Mouse (Mus musculus) stomach, embryonic 15.5 days (tissue): ENCODE measurements around the gene Klk12. TPM values are rescaled to one million over a fixed set of nuclear protein-coding genes. Genes with fewer than 3 reads are reported as not detected.

Source experiments
- ATAC-seq: fragments of 200-750 bp; cut with Nextera tagmentation; 2 replicates; pipeline ENCODE4 v1.8.0; 2017; ENCODE audit warnings: low read depth, moderate number of reproducible peaks, moderate TSS enrichment; ENCODE audit not compliant: insufficient read depth, low FRiP score
- H3K27ac ChIP-seq: fragments of 300-500 bp; sonication (generic); 2 replicates; pipeline ENCODE4 v1.5.1; 2015; ENCODE audit warnings: mild to moderate bottlenecking, inconsistent platforms
- H3K27me3 ChIP-seq: fragments of 300-500 bp; sonication (generic); replicated peaks from 2 replicates; pipeline ENCODE4 v1.6.1; 2015; ENCODE audit warnings: inconsistent platforms
- H3K36me3 ChIP-seq: fragments of 300-500 bp; sonication (generic); 2 replicates; pipeline ENCODE4 v1.6.1; 2015; ENCODE audit warnings: inconsistent platforms
- H3K4me1 ChIP-seq: fragments of 300-500 bp; sonication (generic); 2 replicates; pipeline ENCODE4 v1.6.1; 2015; ENCODE audit warnings: inconsistent platforms
- H3K4me2 ChIP-seq: fragments of 300-500 bp; sonication (generic); 2 replicates; pipeline ENCODE4 v1.6.1; 2015; ENCODE audit warnings: mild to moderate bottlenecking, inconsistent platforms
- H3K4me3 ChIP-seq: fragments of 300-500 bp; sonication (generic); replicated peaks from 2 replicates; pipeline ENCODE4 v1.5.1; 2015; ENCODE audit warnings: inconsistent platforms
- H3K9ac ChIP-seq: fragments of 300-500 bp; sonication (generic); 2 replicates; pipeline ENCODE4 v1.6.1; 2015; ENCODE audit warnings: inconsistent platforms
- H3K9me3 ChIP-seq: fragments of 300-500 bp; sonication (generic); 2 replicates; pipeline ENCODE4 v1.6.1; 2016; ENCODE audit warnings: inconsistent platforms
- WGBS: fragments of 180-500 bp; shearing (Covaris S2); methylation state at CpG from one replicate; pipeline ENCODE4 v1.1.7; 2015; 5-methylcytosine and 5-hydroxymethylcytosine counted together
- polyA plus RNA-seq: library from polyadenylated mRNA; unstranded; fragments of >200 nt; fragmentation: Nextera tagmentation; extraction: Ambion mirVana; gene quantifications from 2 replicates; pipeline ENCODE4 v1.2.1, GENCODE M21; 2015

The Klk12 gene
- polyA plus RNA-seq, 1 experiment from 2014 or later, result 2.4 TPM

GRCm38 (mm10) chr7:43797844-43798462 is 29.3 kb downstream of the Klk12 start:
- ATAC-seq, result peak; percentile 47
- Histone ChIP-seq H3K27ac (no peak overlapping the region), H3K4me3 (peak overlapping the region; percentile 52), H3K4me2 (peak overlapping the region; percentile 93), H3K9ac (no peak overlapping the region), H3K4me1 (peaks cover 7% of the 10 kb centered on the region; the same call in 1 of the 2 replicates), H3K36me3 (no peaks in the 10 kb centered on the region), H3K27me3 (0 out of 2 replicates have a peak, but pooled peaks cover 3% of the 10 kb centered on the region), H3K9me3 (no peaks in the 10 kb centered on the region)
- WGBS, result 36% methylated on average over 13 of the region's 13 CpGs

GRCm38 (mm10) chr7:43799876-43800275 is 31.2 kb downstream of the Klk12 start:
- H3K27me3 ChIP-seq, result 0 out of 2 replicates have a peak, but pooled peaks cover 3% of the 10 kb centered on the region
- no peak overlapping the region for H3K27ac ChIP-seq
- no peak overlapping the region for H3K4me2 ChIP-seq
- H3K4me3 ChIP-seq, result no peak overlapping the region
- H3K4me1 ChIP-seq, result peaks cover 7% of the 10 kb centered on the region; the same call in 1 of the 2 replicates
- no peaks in the 10 kb centered on the region for H3K9me3 ChIP-seq
- no peaks in the 10 kb centered on the region for H3K36me3 ChIP-seq
- H3K9ac ChIP-seq, result no peak overlapping the region
- no peak for ATAC-seq
- WGBS, result 66% methylated on average over 7 of the region's 7 CpGs

GRCm38 (mm10) chr7:43810994-43811393 is 42.3 kb downstream of the Klk12 start, which contains the start of gene Klk7:
Gene Klk7, plus strand, starts transcription at chr7:43811294.
- H3K4me1 ChIP-seq, result no peaks in the 10 kb centered on the region
- H3K9ac ChIP-seq, result no peak within 1 kb of the TSS
- H3K4me2 ChIP-seq, result no peak within 1 kb of the TSS
- no peaks in the 10 kb centered on the region for H3K9me3 ChIP-seq
- H3K36me3 ChIP-seq, result no peaks in the 10 kb centered on the region
- ATAC-seq, result no peak
- no peaks in the 10 kb centered on the region for H3K27me3 ChIP-seq
- no peak within 1 kb of the TSS for H3K4me3 ChIP-seq
- H3K27ac ChIP-seq, result no peak within 1 kb of the TSS
- 40% methylated on average over 5 of the region's 5 CpGs for WGBS

GRCm38 (mm10) chr7:43815211-43815610 is 46.5 kb downstream of the Klk12 start:
- no peaks in the 10 kb centered on the region for H3K9me3 ChIP-seq
- no peak for ATAC-seq

GRCm38 (mm10) chr7:43816746-43817145 is 48.0 kb downstream of the Klk12 start:
- H3K4me2 ChIP-seq, result no peak overlapping the region
- no peak overlapping the region for H3K4me3 ChIP-seq
- no peaks in the 10 kb centered on the region for H3K36me3 ChIP-seq
- no peaks in the 10 kb centered on the region for H3K4me1 ChIP-seq
- H3K27ac ChIP-seq, result no peak overlapping the region
- no peak overlapping the region for H3K9ac ChIP-seq
- no peaks in the 10 kb centered on the region for H3K27me3 ChIP-seq
- no peaks in the 10 kb centered on the region for H3K9me3 ChIP-seq
- no peak for ATAC-seq

More at GRCm38 (mm10) chr7:43815211-43815610, 46.5 kb downstream of the Klk12 start:
- H3K27me3 ChIP-seq, result no peaks in the 10 kb centered on the region
- no peaks in the 10 kb centered on the region for H3K4me1 ChIP-seq
- no peak overlapping the region for H3K4me2 ChIP-seq
- no peak overlapping the region for H3K27ac ChIP-seq
- H3K4me3 ChIP-seq, result no peak overlapping the region
- no peak overlapping the region for H3K9ac ChIP-seq
- WGBS, result 86% methylated on average over 7 of the region's 7 CpGs
- no peaks in the 10 kb centered on the region for H3K36me3 ChIP-seq

- Histone ChIP-seq H3K27ac (no peak overlapping the region), H3K9me3 (no peaks in the 10 kb centered on the region), H3K4me1 (no peaks in the 10 kb centered on the region), H3K4me2 (no peak overlapping the region), H3K36me3 (no peaks in the 10 kb centered on the region), H3K9ac (no peak overlapping the region), H3K27me3 (no peaks in the 10 kb centered on the region), H3K4me3 (no peak overlapping the region)
- WGBS, result 79% methylated on average over 7 of the region's 7 CpGs
- ATAC-seq, result no peak
These were observed 52.9 kb downstream of the Klk12 start for GRCm38 (mm10) chr7:43821581-43821980.

Other genes with a start within 250 kb of the Klk12 start
- gene Cd33, start 224.5 kb upstream of the Klk12 start, polyA plus RNA-seq, result 2.1 and 2.3 TPM in 2 replicates
- gene Zfp658, start 206.6 kb upstream of the Klk12 start, polyA plus RNA-seq, result 2.9 and 3.6 TPM in 2 replicates
- 10.3 and 11.3 TPM in 2 replicates for gene Zfp719, start 189.3 kb upstream of the Klk12 start, polyA plus RNA-seq
- gene Zfp819, start 161.7 kb upstream of the Klk12 start, polyA plus RNA-seq, result not detected in 2 replicates
- 1.1 and 2.2 TPM in 2 replicates for gene Ceacam18, start 134.2 kb upstream of the Klk12 start, polyA plus RNA-seq
- gene Siglece, start 108.7 kb upstream of the Klk12 start, polyA plus RNA-seq, result 1.7 and 2.0 TPM in 2 replicates
- 14.3 and 14.7 TPM in 2 replicates for gene Ctu1, start 96.9 kb upstream of the Klk12 start, polyA plus RNA-seq
- 0.21 TPM in 1 of 2 replicates, not detected in the other for gene Klk14, start 78.5 kb upstream of the Klk12 start, polyA plus RNA-seq
- 2.0 and 5.5 TPM in 2 replicates for gene Klk13, start 56.3 kb upstream of the Klk12 start, polyA plus RNA-seq
- 4.0 and 8.7 TPM in 2 replicates for gene Klk11, start 5.7 kb downstream of the Klk12 start, polyA plus RNA-seq
- 4.1 and 17.4 TPM in 2 replicates for gene Klk10, start 12.1 kb downstream of the Klk12 start, polyA plus RNA-seq
- 0.17 and 0.77 TPM in 2 replicates for gene Klk9, start 23.0 kb downstream of the Klk12 start, polyA plus RNA-seq
- gene Klk8, start 28.7 kb downstream of the Klk12 start, polyA plus RNA-seq, result 17.8 and 24.5 TPM in 2 replicates
- not detected in 2 replicates for gene Klk7, start 42.4 kb downstream of the Klk12 start, polyA plus RNA-seq
- gene Klk6, start 55.6 kb downstream of the Klk12 start, polyA plus RNA-seq, result 0.18 and 0.32 TPM in 2 replicates
- not detected in 2 replicates for gene Klk5, start 73.1 kb downstream of the Klk12 start, polyA plus RNA-seq
- gene Klk4, start 112.3 kb downstream of the Klk12 start, polyA plus RNA-seq, result not detected in 2 replicates
- not detected in 2 replicates for gene Klk15, start 164.8 kb downstream of the Klk12 start, polyA plus RNA-seq
- gene Klk1b8, start 181.8 kb downstream of the Klk12 start, polyA plus RNA-seq, result 1.4 and 1.7 TPM in 2 replicates
- not detected in 2 replicates for gene Klk1b1, start 197.9 kb downstream of the Klk12 start, polyA plus RNA-seq
- not detected in 2 replicates for gene Klk1b9, start 207.2 kb downstream of the Klk12 start, polyA plus RNA-seq
- gene Klk1b11, start 227.0 kb downstream of the Klk12 start, polyA plus RNA-seq, result 0.26 TPM in 1 of 2 replicates, not detected in the other
- 0.13 TPM in 1 of 2 replicates, not detected in the other for gene Klk1b26, start 243.3 kb downstream of the Klk12 start, polyA plus RNA-seq